Mouse (Mus musculus): ENCODE data around the gene Numbl. TPM values are rescaled to one million over a fixed set of nuclear protein-coding genes. Genes with fewer than 3 reads are reported as not detected.
"Not testable (repeated sequence)": the region's sequence is repeated elsewhere in the genome, so short reads cannot be mapped to it uniquely, and the experiment has no call there.

Numbl gene
- polyA plus RNA-seq, 1 experiment from 2014 or later: 47.2 TPM

- H3K27ac ChIP-seq (replicated peaks): peak overlapping the region; percentile 77; the same call in 1 of the 2 replicates
- no peak overlapping the region for H3K4me3 ChIP-seq
- no peak overlapping the region for H3K9ac ChIP-seq (replicated peaks)
- H3K9me3 ChIP-seq: no peaks in the 10 kb centered on the region
- WGBS: 76% methylated on average over 7 of the region's 7 CpGs
- H3K4me1 ChIP-seq: peaks cover 26% of the 10 kb centered on the region
- no peak for ATAC-seq (replicated peaks)
- H3K4me2 ChIP-seq (replicated peaks): no peak overlapping the region
- peaks cover 2% of the 10 kb centered on the region; the same call in 1 of the 2 replicates for H3K36me3 ChIP-seq
- H3K27me3 ChIP-seq: no peaks in the 10 kb centered on the region
These were observed 26.4 kb upstream of the Numbl start for GRCm38 (mm10) chr7:27231693-27232331.

GRCm38 (mm10) chr7:27232781-27233281 lies 25.4 kb upstream of the Numbl start, which contains the start of gene Coq8b:
TSS of gene Coq8b (plus strand) at chr7:27233023.
- peak within 1 kb of the TSS; percentile 76 for H3K4me2 ChIP-seq (replicated peaks)
- peaks cover 17% of the 10 kb centered on the region for H3K4me1 ChIP-seq
- H3K4me3 ChIP-seq: peak within 1 kb of the TSS; percentile 75
- H3K9ac ChIP-seq (replicated peaks): peak within 1 kb of the TSS; percentile 55
- peaks cover 2% of the 10 kb centered on the region; the same call in 1 of the 2 replicates for H3K36me3 ChIP-seq
- no peaks in the 10 kb centered on the region for H3K9me3 ChIP-seq
- peak; percentile 92 for ATAC-seq (replicated peaks)
- no peaks in the 10 kb centered on the region for H3K27me3 ChIP-seq
- peak within 1 kb of the TSS; percentile 77 for H3K27ac ChIP-seq (replicated peaks)
- under 1% methylated on average over 25 of the region's 25 CpGs for WGBS

DNA sequence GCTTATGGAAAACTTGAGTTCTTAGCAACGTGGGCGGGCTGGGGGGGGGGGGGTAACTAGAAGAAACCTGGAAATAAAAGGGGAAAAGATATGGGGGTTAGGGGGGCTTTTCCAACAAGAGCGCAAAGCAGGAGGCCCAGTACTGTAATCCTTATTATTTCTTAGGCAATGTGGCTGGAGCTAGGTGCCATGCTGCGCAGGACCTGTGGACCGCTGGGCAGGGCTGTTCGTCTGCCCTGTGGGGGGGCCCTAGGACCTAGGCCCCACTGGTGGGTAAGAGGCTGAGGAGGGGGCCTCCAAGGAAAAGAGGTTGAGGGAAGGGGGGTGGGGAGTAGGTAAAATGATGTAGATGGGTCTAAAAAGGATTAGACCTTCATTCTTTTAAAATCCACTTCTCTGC lies 24.9 kb upstream of the Numbl start:
- peaks cover 17% of the 10 kb centered on the region for H3K4me1 ChIP-seq
- peaks cover 2% of the 10 kb centered on the region; the same call in 1 of the 2 replicates for H3K36me3 ChIP-seq
- peak overlapping the region; percentile 76 for H3K4me2 ChIP-seq (replicated peaks)
- ATAC-seq (replicated peaks): peak; percentile 26
- peak overlapping the region; percentile 55 for H3K9ac ChIP-seq (replicated peaks)
- 2% methylated on average over 6 of the region's 6 CpGs for WGBS
- H3K27ac ChIP-seq (replicated peaks): peak overlapping the region; percentile 77
- H3K27me3 ChIP-seq: no peaks in the 10 kb centered on the region
- H3K4me3 ChIP-seq: peak overlapping the region; percentile 75
- no peaks in the 10 kb centered on the region for H3K9me3 ChIP-seq

DNA sequence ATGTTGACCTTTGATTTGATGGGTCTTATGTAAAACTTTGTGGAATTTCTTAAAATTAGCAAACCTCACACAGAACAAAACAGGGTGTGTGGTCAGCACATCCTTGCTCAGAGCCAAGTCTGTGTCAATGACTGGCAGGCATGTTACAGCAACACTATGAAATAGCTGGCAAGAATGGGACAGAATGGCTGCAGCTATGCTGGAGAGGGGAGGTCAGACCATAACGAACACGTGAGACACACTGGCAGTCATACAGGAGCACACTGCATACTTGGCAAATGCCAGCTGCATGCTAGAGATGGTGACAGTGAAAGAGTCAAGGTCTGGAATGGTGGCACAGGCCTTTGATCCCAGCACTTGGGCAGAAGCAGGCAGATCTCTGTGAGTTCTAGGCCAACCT lies 22.5 kb upstream of the Numbl start:
- no peaks in the 10 kb centered on the region for H3K27me3 ChIP-seq
- WGBS: 90% methylated on average over 2 of the region's 2 CpGs
- H3K4me1 ChIP-seq: peaks cover 12% of the 10 kb centered on the region
- H3K4me2 ChIP-seq (replicated peaks): no peak overlapping the region
- H3K9me3 ChIP-seq: no peaks in the 10 kb centered on the region
- no peak overlapping the region for H3K27ac ChIP-seq (replicated peaks)
- H3K4me3 ChIP-seq: no peak overlapping the region
- no peak for ATAC-seq (replicated peaks)
- peaks cover 15% of the 10 kb centered on the region for H3K36me3 ChIP-seq
- no peak overlapping the region for H3K9ac ChIP-seq (replicated peaks)

DNA sequence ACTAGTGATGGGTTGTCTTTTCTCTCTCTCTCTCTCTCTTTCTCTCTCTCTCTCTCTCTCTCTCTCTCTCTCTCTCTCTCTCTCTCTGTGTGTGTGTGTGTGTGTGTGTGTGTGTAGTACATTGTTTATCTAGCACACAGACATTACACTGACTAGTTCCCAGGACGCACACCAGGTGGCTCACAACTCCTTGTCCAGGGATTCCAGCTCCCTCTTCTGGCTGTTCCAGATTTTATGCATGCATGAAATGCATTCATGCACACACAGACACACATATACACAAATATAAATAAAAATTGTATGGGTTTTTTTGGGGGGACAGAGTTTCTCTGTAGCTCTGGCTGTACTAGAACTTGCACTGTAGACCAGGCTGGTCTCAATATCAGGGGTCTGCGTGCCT lies 20.7 kb upstream of the Numbl start:
- no peak for ATAC-seq (replicated peaks)
- Histone ChIP-seq H3K27ac (replicated peaks) (no peak overlapping the region), H3K27me3 (no peaks in the 10 kb centered on the region), H3K4me3 (no peak overlapping the region), H3K4me2 (replicated peaks) (no peak overlapping the region), H3K9me3 (no peaks in the 10 kb centered on the region), H3K36me3 (peaks cover 26% of the 10 kb centered on the region), H3K9ac (replicated peaks) (no peak overlapping the region), H3K4me1 (peaks cover 12% of the 10 kb centered on the region)
- 87% methylated on average over 2 of the region's 2 CpGs for WGBS

DNA sequence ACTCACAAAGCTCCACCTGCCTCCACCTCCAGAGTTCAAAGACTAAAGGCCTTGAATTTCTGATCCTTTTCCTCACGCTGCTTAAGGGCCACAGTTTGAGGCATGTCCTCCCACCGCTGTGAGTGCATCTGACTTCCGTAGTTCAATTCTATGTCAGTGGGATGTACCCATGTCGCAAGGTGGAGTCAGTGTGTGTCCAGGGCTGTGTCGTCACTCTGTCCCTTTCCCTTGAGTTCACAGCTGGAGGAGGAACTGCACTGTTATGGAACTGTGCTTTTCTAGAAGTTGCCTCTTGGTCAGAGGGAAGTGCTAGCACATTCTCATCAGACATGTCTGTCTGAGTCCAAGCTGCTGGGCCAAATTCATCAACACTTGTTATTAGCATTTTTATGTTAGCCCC lies 19.7 kb upstream of the Numbl start:
- WGBS: 91% methylated on average over 5 of the region's 5 CpGs
- Histone ChIP-seq H3K9me3 (no peaks in the 10 kb centered on the region), H3K4me2 (replicated peaks) (no peak overlapping the region), H3K9ac (replicated peaks) (no peak overlapping the region), H3K4me3 (no peak overlapping the region), H3K4me1 (peaks cover 9% of the 10 kb centered on the region), H3K27ac (replicated peaks) (no peak overlapping the region), H3K36me3 (peaks cover 32% of the 10 kb centered on the region), H3K27me3 (no peaks in the 10 kb centered on the region)
- ATAC-seq (replicated peaks): no peak

- Histone ChIP-seq H3K9me3 (no peaks in the 10 kb centered on the region), H3K9ac (replicated peaks) (no peak overlapping the region), H3K4me2 (replicated peaks) (no peak overlapping the region), H3K27ac (replicated peaks) (no peak overlapping the region), H3K36me3 (peaks cover 46% of the 10 kb centered on the region), H3K4me1 (no peaks in the 10 kb centered on the region), H3K4me3 (no peak overlapping the region), H3K27me3 (no peaks in the 10 kb centered on the region)
- ATAC-seq (replicated peaks): no peak
- 74% methylated on average over 8 of the region's 8 CpGs for WGBS
These were observed 15.0 kb upstream of the Numbl start for GRCm38 (mm10) chr7:27243211-27243610.

DNA sequence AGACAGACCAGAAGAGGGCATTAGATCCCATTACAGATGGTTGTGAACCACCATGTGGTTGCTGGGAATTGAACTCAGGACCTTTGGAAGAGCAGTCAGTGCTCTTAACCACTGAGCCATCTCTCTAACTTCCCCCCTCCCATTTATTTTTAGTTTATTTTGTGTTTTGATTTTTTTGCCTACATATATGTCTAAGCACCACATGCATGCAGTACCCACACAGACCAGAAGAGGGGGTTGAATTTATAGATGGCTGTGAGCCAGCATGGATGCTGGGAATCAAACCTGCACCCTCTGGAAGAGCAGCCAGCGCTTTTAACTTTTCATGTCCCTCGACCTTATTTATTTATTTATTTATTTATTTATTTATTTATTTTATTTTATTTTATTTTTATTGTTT lies 14.1 kb upstream of the Numbl start:
- not testable (repeated sequence) for H3K9ac ChIP-seq (replicated peaks); H3K4me1 ChIP-seq; H3K4me2 ChIP-seq (replicated peaks); H3K27ac ChIP-seq (replicated peaks); H3K4me3 ChIP-seq; H3K27me3 ChIP-seq; H3K9me3 ChIP-seq; ATAC-seq (replicated peaks)
- peaks cover 46% of the 10 kb centered on the region for H3K36me3 ChIP-seq
- WGBS: 82% methylated on average over 2 of the region's 2 CpGs

DNA sequence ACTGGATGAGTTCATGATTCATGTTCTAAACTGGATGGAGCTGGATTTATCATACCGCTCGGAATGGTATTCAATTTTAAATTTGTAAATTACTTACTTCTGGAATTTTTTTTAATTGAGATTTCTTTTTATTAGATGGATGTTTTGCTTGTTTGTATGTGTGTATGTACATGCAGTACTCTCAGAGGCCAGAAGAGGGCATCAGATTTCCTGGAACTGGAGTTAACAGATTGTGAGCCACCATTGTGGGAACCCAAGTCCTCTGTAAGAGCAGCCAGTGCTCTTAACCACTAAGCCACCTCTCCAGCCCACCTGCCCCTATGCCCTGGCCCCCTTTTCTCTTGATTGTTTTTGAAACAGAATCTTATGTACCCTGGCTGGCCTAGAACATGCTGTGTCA lies 9.1 kb upstream of the Numbl start:
- no peaks in the 10 kb centered on the region for H3K4me1 ChIP-seq
- H3K9me3 ChIP-seq: no peaks in the 10 kb centered on the region
- no peak overlapping the region for H3K4me2 ChIP-seq (replicated peaks)
- no peak overlapping the region for H3K27ac ChIP-seq (replicated peaks)
- 86% methylated on average over 2 of the region's 2 CpGs for WGBS
- H3K4me3 ChIP-seq: no peak overlapping the region
- ATAC-seq (replicated peaks): no peak
- no peaks in the 10 kb centered on the region for H3K27me3 ChIP-seq
- no peak overlapping the region for H3K9ac ChIP-seq (replicated peaks)
- peaks cover 31% of the 10 kb centered on the region for H3K36me3 ChIP-seq

DNA sequence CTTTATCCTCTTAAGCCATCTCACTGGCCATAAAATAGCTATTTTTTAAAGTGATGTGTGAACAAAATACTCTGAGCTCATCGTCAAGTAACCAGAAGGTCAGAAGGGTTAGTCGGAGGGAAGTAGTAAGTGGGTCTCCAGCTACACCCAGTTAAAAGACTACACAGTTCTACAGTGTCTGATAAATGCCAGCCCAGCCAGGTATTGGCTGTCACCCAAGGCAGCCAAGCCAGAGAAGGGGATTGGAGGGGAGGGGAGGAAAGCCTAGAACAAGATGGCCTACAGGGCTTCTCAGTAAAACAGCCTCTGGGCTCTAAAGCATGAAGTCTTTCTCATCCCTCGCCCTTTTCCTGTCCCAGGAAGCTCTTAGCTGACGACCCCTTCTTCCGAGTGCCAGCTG lies 8.3 kb upstream of the Numbl start:
- H3K4me3 ChIP-seq: no peak overlapping the region
- WGBS: 84% methylated on average over 5 of the region's 5 CpGs
- H3K9me3 ChIP-seq: no peaks in the 10 kb centered on the region
- H3K4me1 ChIP-seq: no peaks in the 10 kb centered on the region
- ATAC-seq (replicated peaks): no peak
- H3K36me3 ChIP-seq: peaks cover 31% of the 10 kb centered on the region
- H3K9ac ChIP-seq (replicated peaks): no peak overlapping the region
- no peak overlapping the region for H3K27ac ChIP-seq (replicated peaks)
- H3K27me3 ChIP-seq: no peaks in the 10 kb centered on the region
- no peak overlapping the region for H3K4me2 ChIP-seq (replicated peaks)

DNA sequence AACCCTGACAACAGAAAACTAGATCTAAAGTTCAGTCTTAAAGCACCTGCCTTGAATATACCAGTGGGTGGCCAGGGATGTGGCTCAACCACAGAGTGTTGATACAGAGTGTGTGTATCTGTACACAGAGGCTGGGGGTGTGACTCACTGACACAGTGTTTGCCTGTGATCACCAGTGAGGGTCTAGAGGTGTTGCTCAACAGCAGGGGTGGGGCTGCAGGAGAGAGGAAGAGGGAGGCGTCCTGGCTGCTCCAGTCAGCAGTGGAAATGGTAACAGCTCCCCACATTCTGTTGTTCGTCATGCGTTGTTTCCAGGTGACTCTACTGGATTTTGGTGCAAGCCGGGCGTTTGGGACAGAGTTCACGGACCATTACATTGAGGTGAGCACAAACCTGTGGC lies 6.3 kb upstream of the Numbl start:
- Histone ChIP-seq H3K27ac (replicated peaks) (no peak overlapping the region), H3K4me1 (peaks cover 7% of the 10 kb centered on the region), H3K4me2 (replicated peaks) (no peak overlapping the region), H3K27me3 (no peaks in the 10 kb centered on the region), H3K36me3 (peaks cover 20% of the 10 kb centered on the region), H3K4me3 (no peak overlapping the region), H3K9ac (replicated peaks) (no peak overlapping the region), H3K9me3 (no peaks in the 10 kb centered on the region)
- WGBS: 89% methylated on average over 6 of the region's 6 CpGs
- no peak for ATAC-seq (replicated peaks)

GRCm38 (mm10) chr7:27255721-27256120 lies 2.5 kb upstream of the Numbl start:
- no peaks in the 10 kb centered on the region for H3K27me3 ChIP-seq
- WGBS: 80% methylated on average over 3 of the region's 3 CpGs
- peaks cover 11% of the 10 kb centered on the region for H3K36me3 ChIP-seq
- no peak overlapping the region for H3K4me3 ChIP-seq
- H3K27ac ChIP-seq (replicated peaks): no peak overlapping the region
- H3K4me2 ChIP-seq (replicated peaks): no peak overlapping the region
- H3K4me1 ChIP-seq: peaks cover 34% of the 10 kb centered on the region
- H3K9me3 ChIP-seq: no peaks in the 10 kb centered on the region
- H3K9ac ChIP-seq (replicated peaks): no peak overlapping the region
- ATAC-seq (replicated peaks): no peak
